Mouse (Mus musculus) small intestine, adult 2 months (tissue): Measurements from ENCODE around the gene Tfam. TPM values are rescaled to one million over a fixed set of nuclear protein-coding genes. Genes with fewer than 3 reads are reported as not detected.
A peak's percentile ranks its signal among the peaks of the same experiment; 100 is the strongest.

ENCODE experiments used
- H3K27ac ChIP-seq: fragments of 200-500 bp; 2 replicates; pipeline ENCODE4 v1.5.1; 2012; ENCODE audit warnings: low read depth, low read length, control low read depth, inconsistent platforms; ENCODE audit not compliant: insufficient read depth
- H3K27me3 ChIP-seq: fragments of 200-500 bp; 2 replicates; pipeline ENCODE4 v1.6.1; 2012; ENCODE audit warnings: mild to moderate bottlenecking, moderate library complexity, low read length, inconsistent platforms; ENCODE audit not compliant: control insufficient read depth, insufficient read depth
- H3K36me3 ChIP-seq: fragments of 200-500 bp; 2 replicates; pipeline ENCODE4 v1.6.1; 2012; ENCODE audit warnings: mild to moderate bottlenecking, low read length, control low read depth, inconsistent platforms; ENCODE audit not compliant: control insufficient read depth, insufficient read depth
- H3K4me1 ChIP-seq: fragments of 200-500 bp; 2 replicates; pipeline ENCODE4 v1.6.1; 2012; ENCODE audit warnings: low read length, inconsistent platforms, mixed read lengths; ENCODE audit not compliant: control insufficient read depth, insufficient read depth, insufficient read length
- H3K4me3 ChIP-seq: fragments of 200-500 bp; 2 replicates; pipeline ENCODE4 v1.5.1; 2012; ENCODE audit warnings: low read depth, mild to moderate bottlenecking, control low read depth, inconsistent platforms, low read length, moderate library complexity
- CTCF ChIP-seq: fragments of 200-500 bp; IDR thresholded peaks from 2 replicates; pipeline ENCODE4 v1.5.1; 2012; ENCODE audit warnings: low read depth, mild to moderate bottlenecking, control low read depth, inconsistent platforms, low read length, moderate library complexity, mixed read lengths; ENCODE audit not compliant: insufficient replicate concordance, insufficient read length; ENCODE audit errors: extremely low read depth
- POLR2A ChIP-seq: fragments of 200-500 bp; IDR thresholded peaks from 2 replicates; pipeline ENCODE4 v1.6.1; 2012; ENCODE audit warnings: low read depth, mild to moderate bottlenecking, control low read depth, inconsistent platforms, low read length, moderate library complexity
- WGBS: fragments of 180-500 bp; shearing (Covaris S2); methylation state at CpG from one replicate; pipeline ENCODE4 v1.1.7; 2018; 5-methylcytosine and 5-hydroxymethylcytosine counted together
- polyA plus RNA-seq: library from polyadenylated mRNA; depleted of rRNA; stranded (reverse); fragments of >200 nt; gene quantifications from 2 replicates; pipeline ENCODE4 v1.2.3, GENCODE M21; 2012

The Tfam gene
- polyA plus RNA-seq, 1 experiment: 4.7 TPM

DNA sequence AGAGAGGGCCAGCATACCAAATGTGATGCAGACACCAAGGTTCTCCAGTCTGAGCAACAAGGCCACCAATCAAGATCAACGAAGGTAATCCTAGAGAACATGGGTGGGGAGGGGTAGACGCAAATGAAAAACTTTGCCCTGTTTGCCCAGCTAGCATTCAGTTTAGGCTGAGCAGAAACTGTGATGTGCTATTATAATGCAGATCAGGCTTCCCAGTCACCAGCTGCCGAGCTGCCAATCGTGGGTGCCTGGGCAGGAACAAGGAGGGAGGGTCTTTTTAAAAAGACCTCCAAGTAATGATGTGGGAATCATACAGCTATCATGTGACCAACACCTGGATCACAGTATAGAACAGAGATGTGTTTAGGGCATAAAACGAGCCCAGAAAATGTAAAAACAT is 15.0 kb downstream of the Tfam start:
- Histone ChIP-seq H3K4me1 (no peaks in the 10 kb centered on the region), H3K27me3 (no peaks in the 10 kb centered on the region), H3K4me3 (no peak overlapping the region), H3K27ac (no peak overlapping the region), H3K36me3 (peaks cover 17% of the 10 kb centered on the region)
- 91% methylated on average over 5 of the region's 5 CpGs for WGBS
- TF ChIP-seq CTCF: no peak
- no peak for TF ChIP-seq POLR2A

DNA sequence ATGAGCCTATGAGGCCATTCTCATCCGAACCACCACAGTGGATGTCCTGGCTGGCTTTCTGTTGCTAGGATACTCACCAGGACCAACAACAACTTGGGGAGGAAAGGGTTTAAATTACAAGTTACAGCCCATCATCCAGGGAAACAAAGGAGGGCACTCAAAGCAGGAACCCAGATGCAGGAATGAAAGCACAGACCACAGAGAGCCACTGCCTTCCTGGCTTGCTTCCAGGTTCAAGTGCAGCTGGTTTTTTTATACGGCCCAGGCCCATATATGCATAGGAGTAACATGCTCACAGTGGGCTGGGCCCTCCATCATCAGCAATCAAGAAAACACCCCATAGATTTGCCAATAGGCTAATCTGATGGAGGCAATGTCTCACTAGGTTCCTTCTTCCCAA is 15.4 kb downstream of the Tfam start:
- H3K27me3 ChIP-seq: no peaks in the 10 kb centered on the region
- TF ChIP-seq POLR2A (no peak), CTCF (no peak)
- WGBS: 89% methylated on average over 2 of the region's 2 CpGs
- no peaks in the 10 kb centered on the region for H3K4me1 ChIP-seq
- no peak overlapping the region for H3K27ac ChIP-seq
- H3K36me3 ChIP-seq: peaks cover 15% of the 10 kb centered on the region
- H3K4me3 ChIP-seq: no peak overlapping the region

DNA sequence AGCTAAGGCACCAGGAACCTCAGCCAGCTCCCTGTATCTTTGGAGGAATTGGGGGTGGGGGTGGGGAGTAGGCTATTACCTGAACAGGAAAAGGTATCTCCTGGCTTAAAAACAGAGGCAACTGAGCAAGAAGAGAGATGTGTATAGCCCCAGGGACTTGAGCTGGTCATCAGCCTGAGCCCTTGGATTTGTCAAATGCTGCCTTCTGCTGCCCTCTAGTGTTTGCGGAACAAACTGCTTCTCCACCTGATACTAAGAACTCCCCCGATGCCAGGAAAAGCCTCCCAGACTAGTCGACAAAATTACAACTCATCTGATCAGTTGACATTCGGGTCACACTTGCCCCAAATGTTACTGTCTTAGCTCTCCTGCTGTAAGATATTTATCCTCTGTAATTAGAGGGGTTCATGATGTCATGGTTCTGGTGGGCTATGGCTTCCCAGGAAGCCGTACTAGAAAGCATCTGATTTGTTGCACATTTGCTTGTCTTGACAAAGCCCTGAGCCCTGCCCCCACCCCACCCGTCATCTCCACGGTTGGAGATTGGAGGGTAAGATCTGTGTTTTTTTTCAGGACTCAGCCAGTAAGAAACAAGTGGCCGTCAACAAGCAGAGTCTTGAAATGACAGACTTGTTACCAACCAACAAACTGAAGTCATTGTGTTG is 19.7 kb downstream of the Tfam start:
- Histone ChIP-seq H3K36me3 (no peaks in the 10 kb centered on the region; the same call in 1 of the 2 replicates), H3K4me1 (no peaks in the 10 kb centered on the region), H3K27me3 (no peaks in the 10 kb centered on the region), H3K27ac (no peak overlapping the region), H3K4me3 (no peak overlapping the region)
- TF ChIP-seq CTCF (peak; percentile 77; the same call in 1 of the 2 replicates), POLR2A (no peak)
- 18% methylated on average over 8 of the region's 8 CpGs for WGBS

DNA sequence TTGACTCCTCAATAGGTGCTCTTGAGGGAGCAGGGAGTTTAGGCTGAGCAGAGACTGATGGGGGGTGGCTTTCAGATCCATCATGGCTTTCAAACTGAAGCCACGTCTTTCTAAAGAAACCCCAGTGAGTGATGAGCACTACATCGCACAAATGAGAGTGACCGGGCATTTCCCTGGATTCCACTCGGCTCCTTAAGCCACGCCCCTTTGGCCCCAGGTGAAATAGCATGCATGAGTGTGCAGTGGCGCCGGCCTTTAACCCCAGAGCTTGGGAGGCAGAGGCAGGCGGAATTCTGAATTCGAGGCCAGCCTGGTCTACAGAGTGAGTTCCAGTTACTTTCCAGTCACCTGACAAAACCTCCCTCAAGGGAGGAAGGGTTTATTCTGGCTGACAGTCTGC is 22.1 kb downstream of the Tfam start:
- Histone ChIP-seq H3K27ac (no peak overlapping the region), H3K4me1 (no peaks in the 10 kb centered on the region), H3K4me3 (no peak overlapping the region), H3K27me3 (no peaks in the 10 kb centered on the region), H3K36me3 (no peaks in the 10 kb centered on the region)
- 79% methylated on average over 9 of the region's 9 CpGs for WGBS
- no peak for TF ChIP-seq CTCF
- no peak for TF ChIP-seq POLR2A

DNA sequence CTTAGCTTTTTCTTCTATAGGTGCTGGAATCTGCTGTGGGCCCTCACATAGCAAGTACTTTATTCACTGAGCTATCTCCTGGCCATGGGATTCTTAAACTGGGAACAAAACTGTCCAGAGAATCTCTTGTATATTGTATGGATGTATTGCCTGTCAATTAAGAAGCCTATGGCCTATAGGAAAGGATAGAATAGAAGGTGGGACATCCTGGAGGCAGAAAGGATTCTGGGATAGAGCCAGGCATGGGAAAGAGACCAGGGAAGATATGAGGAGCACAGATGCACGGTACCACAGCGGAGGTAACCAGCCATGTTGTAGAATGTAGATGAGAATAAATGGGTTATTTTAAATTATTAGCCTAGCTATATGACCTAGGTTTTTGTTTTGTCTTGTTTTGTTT is 36.6 kb downstream of the Tfam start:
- Histone ChIP-seq H3K4me3 (no peak overlapping the region), H3K27ac (no peak overlapping the region), H3K27me3 (no peaks in the 10 kb centered on the region), H3K4me1 (peaks cover 6% of the 10 kb centered on the region; the same call in 1 of the 2 replicates), H3K36me3 (no peaks in the 10 kb centered on the region)
- TF ChIP-seq POLR2A: no peak
- TF ChIP-seq CTCF: no peak
- 86% methylated on average over 2 of the region's 2 CpGs for WGBS

DNA sequence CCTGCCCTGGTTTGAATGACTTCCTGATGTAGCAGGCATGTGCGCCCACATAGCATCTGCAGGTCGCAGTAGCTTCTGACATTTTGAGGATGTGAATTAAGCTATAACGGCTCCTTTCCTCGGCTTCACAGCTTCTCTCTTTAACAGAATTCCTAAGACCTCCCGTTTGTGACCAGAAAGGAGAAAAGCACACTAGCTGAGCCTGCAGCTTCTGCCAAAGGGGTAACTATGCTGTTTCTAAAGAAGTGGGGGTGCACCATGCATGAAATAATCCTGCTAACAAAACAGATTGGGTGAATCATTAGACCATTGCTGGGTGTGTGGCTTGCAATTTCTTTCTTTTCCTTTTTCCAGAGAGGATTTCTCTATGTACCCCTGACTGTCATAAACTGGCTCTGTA is 37.1 kb downstream of the Tfam start:
- no peaks in the 10 kb centered on the region for H3K36me3 ChIP-seq
- no peak overlapping the region for H3K4me3 ChIP-seq
- no peak overlapping the region for H3K27ac ChIP-seq
- TF ChIP-seq POLR2A (no peak), CTCF (no peak)
- 68% methylated on average over 5 of the region's 5 CpGs for WGBS
- H3K4me1 ChIP-seq: peaks cover 6% of the 10 kb centered on the region; the same call in 1 of the 2 replicates
- no peaks in the 10 kb centered on the region for H3K27me3 ChIP-seq

DNA sequence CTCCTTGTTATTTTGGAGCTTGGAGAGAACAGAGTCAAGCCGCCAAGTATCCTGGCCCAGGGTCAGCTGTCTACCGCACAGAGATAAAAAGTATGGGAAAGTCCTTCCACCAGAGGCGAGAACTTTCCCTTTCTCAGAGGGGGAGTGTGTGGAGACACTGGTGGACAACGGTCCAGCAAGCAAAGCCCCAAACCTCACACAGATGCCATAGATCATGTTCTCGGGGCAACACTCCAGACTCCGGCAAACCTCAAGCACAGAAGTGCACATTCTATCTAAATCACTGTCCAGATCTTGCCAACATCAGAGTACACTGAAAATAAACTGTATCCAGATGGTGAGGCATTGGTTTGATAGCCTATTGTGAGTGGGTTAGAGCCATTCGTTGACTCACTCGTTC is 39.4 kb downstream of the Tfam start:
- H3K27me3 ChIP-seq: no peaks in the 10 kb centered on the region
- no peaks in the 10 kb centered on the region for H3K36me3 ChIP-seq
- H3K4me3 ChIP-seq: no peak overlapping the region
- TF ChIP-seq CTCF (no peak), POLR2A (no peak)
- H3K4me1 ChIP-seq: peaks cover 9% of the 10 kb centered on the region; the same call in 1 of the 2 replicates
- WGBS: 76% methylated on average over 8 of the region's 8 CpGs
- H3K27ac ChIP-seq: no peak overlapping the region

DNA sequence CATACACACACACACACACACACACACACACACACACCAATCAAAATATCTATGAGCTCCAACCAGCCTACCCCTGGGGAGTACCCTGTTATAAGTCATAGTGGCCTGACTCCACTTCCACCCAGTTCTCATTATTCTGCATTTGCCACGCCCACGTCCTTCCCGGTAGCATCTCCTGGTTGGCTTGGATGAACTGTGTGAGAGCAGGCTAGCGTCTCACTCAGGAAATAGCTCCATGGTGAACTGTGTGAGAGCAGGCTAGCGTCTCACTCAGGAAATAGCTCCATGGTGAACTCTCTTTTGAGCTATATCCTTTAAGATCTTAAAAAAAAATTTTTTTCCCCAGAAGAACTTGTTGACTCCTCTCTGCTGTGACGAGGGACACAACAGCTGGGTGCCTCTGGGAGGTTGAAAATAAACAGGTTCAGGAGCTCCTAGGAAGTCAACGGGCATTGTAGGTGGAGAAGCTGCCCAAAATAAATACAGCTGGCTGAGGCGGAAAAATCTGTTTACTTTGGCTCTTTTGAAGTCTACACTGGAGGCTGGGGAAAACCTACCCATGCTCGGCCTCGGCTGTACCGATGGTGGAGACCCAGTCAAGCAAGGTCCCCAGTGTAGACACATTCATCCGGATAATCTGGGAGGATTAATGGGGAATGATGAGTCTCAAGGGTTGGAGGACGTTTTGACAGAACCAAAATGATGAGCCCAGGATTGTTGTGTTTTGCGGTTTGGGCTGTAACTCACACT is 40.9 kb downstream of the Tfam start:
- Histone ChIP-seq H3K36me3 (no peaks in the 10 kb centered on the region), H3K4me3 (no peak overlapping the region), H3K4me1 (peaks cover 9% of the 10 kb centered on the region; the same call in 1 of the 2 replicates), H3K27ac (no peak overlapping the region), H3K27me3 (no peaks in the 10 kb centered on the region)
- WGBS: 28% methylated on average over 14 of the region's 14 CpGs
- TF ChIP-seq POLR2A (no peak), CTCF (no peak)
